Mouse (Mus musculus) thymus, postnatal 4 days (tissue): ENCODE results near the gene Loxl4.

ENCODE experiments used
- DNase-seq: peaks from one replicate; pipeline ENCODE4 v3.0.0; 2021

The Loxl4 gene

DNA sequence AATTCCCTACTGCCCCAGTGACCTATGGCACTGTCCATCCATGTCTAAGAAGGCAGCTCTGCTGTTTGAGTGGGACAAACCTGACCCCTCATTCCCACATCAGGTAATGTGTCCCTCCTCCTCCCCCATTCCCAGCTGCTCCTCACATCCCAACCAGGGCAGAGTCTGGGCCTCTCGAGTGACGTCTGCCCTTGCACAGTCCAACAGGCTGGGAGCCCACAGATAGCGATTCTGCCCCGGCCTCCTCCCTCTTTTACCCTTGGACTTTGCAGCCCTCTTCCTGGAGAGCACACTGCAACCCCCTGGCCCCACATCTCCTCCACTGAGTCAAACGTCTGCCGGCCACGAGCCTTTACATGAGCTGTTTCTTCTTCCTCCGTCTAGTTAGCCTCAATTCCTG lies 10.0 kb downstream of the Loxl4 start:
- no peak for DNase-seq

DNA sequence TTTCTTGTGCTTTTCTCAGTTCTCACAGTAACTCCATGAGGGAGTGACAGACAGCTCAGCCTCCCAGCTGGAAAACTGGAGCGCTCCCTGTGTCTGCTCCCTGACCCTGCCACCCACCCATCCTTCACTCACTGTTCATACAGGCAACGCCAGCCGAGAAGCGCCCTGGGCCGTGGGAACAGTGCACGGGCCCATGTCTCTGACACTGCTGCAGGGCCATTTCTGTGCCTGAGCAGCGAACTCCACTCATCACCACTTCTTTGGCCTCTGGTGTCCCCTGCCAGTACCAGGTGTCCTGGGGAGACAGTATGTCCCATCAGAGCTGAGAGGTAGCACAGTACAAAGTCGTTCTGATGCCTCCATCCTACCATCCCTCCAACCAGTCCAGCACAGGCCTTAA lies 10.6 kb downstream of the Loxl4 start:
- no peak for DNase-seq

DNA sequence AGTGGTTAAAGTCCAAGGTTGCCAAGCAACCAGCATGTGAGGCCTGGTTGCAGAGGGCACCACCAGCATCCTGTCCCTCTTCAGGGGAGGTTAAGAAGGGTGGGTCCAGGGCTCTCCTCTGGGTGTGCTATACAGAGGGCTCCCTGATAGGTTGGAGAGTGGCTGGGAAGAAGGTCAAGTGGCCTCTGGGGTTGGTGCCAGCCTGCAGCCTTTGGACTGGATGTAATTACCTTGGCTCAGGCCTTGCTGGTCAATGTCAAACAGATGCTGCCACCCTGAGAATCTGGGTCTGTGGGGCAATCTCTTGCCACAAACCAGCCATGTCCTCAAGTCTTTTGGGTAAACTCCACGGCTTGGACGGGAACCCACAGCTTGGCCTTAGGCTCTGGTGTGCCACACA lies 11.2 kb downstream of the Loxl4 start:
- no peak for DNase-seq

DNA sequence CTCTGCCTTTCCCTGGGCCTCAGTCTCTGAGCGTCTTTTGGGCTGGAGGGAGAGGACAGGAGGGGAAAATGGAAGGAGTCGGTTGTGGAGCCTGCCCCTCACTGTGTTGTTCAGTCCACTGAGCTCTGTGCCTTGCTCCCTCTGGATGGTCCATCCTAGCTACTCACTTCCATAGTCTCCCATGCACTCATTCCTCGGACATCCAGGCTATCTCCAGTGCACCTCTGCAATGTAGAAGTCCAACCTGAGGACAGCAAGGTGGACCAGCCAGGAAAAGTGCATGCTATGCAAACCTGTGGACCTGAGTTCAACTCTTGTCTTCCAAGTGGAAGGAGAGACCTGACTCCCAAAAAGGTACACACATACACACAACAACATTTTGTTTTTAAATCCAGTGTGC lies 12.0 kb downstream of the Loxl4 start:
- DNase-seq, result no peak

DNA sequence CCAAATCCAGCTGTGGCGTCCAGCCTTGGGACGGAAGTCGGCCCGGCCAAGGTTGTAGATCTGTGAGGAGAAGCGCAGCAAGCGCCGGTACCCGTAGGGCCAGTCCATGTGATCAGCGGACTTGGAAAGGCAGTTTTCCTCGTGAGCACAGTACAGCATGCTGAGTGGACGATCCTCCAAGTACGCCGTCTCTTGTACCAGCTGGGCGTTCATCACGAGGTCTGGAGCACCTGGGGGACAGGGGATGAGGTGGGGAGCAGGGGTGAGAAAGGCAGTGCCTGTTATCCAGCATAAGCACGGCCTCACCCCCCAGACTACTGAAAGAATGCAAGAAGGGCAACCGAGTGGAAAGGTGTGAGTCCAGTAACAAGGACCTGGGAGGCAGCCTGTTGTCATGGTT lies 12.7 kb downstream of the Loxl4 start:
- no peak for DNase-seq

DNA sequence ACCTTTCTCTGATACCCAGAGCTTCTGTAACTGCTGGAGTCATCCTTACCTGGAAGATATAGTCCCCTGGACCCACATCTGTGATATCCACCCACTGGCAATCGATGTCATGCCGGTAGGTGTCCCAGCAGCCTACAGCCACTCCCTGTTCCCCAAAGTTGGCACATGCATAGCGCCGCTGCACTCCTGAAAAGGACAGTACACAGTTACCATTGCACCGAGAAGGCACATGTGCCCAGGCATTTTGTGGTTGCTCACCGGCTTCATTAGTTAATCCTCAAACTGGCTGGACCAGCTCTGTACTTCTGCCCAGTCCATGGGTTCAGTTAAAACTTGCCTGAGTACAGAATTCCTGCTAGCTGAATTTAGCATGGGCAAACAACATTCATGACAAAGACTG lies 14.7 kb downstream of the Loxl4 start:
- no peak for DNase-seq

DNA sequence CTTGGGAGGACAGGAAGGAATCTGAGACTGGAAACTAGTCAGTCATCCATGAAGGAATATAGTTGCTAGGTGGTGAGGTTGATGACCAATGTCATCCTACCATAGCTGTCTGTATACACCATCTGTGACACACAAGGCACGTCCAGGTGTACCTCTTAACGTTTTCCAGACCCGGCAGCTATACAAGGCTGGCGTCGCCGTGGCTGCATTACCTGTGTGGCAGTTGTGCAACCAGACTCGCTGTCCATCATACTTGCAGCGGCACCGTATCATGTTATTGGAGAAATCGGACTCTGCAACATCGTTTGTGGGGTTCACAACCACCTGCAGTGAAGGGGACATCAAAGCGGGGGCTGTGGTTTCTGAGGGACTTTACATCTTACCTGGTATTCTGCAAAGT lies 15.3 kb downstream of the Loxl4 start:
- no peak for DNase-seq

DNA sequence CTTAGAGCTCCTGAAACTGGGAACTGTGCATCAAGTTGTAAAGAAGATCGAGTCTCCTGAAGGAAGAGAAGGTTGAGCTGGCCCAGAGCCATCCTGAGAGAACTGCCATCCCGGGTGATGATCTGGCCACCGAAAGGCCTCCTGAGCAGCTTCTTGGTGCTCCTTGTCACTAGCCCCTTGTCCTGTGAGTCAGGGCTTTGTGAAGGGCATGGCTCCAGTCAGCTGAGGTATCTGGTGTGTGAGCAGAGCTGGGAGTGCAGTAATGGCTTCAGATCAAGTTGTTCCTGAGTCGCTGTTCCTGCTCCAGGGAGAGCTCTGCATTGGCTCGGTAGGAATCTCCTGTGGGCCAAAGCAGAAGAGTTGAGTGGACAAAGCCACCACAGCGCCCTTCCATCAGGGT lies 17.5 kb downstream of the Loxl4 start:
- DNase-seq, result no peak

DNA sequence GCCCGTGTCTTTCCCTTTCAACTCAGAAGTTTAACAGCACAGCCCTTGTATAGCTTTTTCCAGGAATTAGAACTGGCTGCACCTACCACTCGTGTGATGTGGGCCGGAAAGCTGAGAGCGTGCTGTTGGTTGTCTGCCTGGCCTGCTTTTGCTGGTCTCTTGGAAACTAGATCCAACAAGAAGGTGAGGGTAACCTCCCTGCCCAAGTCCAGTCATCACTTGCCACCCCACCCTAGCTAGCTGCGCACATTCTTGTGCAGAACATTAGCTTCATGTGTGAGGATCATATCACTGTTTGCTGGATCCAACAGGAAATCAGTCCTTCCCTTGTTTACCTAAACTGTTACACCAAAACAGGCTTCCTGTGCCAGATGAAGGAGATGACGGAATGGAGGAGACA lies 19.2 kb downstream of the Loxl4 start:
- DNase-seq, result no peak

DNA sequence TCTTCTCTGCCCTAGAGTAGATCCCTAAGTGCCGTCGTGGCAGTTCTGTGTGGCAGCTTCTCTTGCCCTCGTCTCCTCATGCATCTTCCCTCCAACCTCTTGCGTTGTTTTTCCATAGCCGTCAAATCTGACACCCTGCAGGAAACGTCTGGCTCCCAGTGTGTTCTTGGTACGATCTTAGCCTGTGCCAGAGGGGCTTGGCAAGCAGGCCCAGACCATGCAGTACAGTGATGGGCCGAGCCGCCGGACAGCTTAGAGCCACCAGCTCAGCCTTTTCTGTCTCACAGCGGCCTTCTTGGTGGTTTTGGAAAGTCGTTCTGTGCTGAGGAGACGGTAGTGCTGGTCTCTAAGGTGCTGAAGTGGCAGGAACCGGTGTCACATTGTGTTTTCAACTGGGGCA lies 21.1 kb downstream of the Loxl4 start:
- DNase-seq, result no peak

DNA sequence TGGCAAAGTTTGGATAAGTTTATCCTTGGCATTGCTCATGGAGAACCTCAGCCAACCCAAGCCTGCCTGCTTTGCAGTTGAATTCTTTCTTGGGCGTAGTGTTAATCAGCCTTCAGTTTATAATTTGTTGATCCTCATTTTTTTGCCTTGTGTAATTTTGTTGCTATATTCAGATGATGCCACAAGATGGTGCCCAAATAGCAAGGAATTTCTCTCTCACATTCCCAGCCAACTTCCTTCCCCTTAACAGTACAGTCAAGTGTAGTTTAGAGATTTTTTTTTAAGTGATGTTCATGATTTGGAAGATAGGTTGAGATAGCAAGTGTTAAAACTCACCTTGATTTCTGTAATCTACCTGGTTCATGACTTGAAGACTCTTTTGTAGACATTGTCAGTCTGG lies 23.4 kb downstream of the Loxl4 start:
- DNase-seq, result no peak

DNA sequence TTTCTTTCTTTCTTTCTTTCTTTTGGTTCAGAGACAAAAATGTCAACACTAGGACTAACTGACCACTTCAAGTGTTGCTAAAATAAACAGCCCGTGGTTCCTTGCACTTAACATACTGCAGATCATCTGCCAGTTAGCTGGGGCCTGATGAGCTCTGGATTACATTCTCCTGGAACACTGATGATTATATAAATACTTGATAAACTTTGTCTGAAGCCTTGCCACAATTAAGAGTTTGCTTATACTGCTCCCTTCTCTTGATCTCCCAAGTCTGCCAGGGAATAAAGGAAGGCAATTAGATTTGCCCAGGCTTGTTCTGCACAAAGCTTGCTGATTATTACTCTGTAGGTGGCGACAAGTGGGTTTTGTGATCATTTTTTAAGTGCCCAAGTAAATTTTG lies 24.9 kb downstream of the Loxl4 start:
- no peak for DNase-seq

DNA sequence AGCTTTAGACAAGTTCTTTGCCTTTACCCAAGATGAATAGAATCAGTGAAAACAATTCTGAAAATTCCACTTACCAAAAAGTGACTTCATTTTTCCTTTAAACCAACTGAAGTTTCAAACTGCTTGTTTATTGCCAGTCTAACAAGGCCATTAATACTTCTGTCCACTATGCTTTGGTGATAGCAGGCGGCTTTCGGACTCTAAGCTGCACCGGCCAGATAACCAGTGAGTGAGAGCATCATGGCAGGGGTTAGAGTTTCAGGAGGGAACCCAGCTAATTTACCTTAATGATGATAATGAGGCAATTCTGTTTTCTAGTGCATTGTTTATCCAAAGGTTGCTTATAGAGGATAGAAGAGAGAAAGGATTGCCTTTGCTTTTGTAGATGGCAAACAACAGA lies 28.4 kb downstream of the Loxl4 start:
- no peak for DNase-seq

DNA sequence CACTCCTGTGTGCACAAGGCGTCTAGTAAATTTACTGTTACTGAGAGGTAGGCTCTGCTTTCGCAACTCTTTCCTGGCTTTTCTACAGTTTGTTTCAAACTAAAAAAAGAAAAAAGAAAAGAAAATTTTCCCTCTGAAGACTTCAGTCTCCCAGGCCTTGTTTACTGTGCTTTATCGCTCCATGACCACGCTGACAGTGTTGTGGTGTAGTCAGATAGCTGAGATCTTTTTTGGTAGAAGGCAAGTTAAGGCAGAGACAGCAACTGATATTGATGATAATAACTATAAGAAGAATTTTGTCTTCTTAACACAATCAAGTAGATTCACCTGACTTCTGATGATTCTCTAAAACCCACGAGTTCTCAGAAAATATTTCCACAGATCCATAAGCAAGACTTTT lies 28.9 kb downstream of the Loxl4 start:
- DNase-seq, result no peak

DNA sequence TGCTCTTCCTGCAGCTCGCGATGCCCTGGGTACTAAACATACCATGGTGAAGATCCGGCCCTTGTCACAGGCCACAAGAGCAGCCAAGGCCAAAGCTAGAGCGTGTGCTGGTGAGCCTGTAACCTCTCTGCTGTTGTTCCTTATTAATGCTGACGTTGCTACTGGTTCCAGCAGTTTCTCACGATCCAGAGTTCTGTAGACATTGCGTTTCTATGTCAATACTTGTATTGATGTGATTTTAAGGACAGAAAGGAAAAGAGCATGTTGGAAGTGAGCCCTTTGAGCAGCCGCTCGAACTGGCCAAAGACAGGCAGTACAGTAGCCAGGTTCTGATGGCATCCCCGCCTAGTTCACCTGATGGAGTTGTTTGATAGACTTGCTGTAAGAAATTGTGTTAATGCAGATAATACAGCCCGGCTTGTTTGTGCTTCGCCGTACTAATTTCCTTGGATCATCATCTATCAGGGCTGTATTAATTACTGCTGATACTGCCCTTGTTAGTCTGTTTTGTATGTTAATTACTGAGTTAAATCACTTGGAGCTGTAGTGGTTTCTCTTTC lies 29.7 kb downstream of the Loxl4 start:
- DNase-seq, result no peak

DNA sequence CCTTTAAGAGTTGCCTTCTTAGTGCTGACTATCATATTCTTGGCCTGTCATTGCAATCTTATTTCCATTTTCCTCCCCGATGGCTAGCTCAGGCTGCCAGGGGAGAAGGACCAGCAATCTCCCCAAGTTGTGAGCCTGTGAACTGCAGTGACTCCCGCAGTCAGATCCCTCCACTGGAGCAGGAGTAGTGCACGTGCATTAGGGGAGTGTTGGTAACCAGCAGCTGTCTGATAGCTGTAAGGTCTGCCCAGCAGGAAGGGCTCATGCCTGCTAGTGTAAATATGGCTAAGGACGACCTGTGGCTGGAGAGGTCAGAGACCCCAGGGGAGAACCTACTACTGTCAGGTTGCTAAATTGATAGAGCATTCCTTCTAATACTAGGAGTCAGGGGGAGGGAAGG lies 31.9 kb downstream of the Loxl4 start:
- DNase-seq, result no peak

DNA sequence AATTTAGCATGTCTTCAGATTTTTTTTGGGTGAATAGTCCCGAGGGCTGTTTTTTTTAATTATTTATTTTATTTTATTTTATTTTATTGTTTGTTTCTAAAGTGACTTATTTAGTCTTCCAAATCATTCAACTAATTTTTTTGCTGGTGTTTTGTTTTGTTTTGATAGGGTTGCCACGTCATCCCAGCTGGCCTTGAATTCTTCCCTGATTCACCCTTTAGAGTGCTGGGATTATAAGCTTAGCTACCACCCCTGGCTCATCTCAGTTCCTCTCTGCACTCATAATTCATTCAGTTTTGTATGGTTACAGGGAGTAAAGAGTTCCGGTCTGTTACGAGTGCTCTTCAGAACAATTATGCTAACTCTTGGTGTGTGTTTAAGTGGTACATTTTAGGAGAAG lies 34.0 kb downstream of the Loxl4 start:
- DNase-seq, result no peak

DNA sequence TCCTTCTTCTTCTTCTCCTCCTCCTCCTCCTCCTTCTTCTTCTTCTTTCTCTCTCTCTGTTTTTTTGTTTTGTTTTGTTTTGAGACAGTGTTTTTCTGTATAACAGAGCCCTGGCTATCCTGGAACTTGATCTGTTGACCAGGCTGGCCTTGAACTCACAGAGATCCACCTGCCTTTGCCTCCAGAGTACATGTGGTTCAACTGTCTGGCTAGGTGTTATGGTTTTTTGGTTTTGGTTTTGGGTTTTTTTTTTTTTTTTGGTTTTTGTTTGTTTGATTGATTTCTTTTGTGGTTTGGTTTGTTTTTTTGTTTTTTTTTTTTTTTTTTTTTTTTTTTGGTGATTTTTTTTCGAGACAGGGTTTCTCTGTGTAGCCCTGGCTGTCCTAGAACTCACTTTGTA lies 35.8 kb downstream of the Loxl4 start:
- no peak for DNase-seq

DNA sequence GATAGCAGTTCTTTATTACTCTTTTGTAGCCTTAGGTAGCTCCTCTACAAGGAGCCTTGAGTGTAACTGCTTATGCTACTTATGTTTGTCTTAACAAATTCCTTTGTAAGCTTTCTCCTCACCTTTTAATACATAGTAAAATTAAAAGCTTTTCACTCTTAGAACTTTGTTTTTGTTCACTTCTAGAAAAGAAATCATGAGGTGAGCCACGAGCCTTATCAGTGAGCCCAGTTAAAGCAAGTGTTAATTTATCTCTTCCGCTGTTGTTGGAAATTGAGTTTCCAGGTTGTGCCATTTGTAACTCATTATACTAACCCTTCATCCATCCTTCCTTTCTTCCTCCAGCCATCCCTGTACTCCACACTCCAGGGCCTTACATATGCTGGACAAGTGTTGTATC lies 37.3 kb downstream of the Loxl4 start:
- no peak for DNase-seq

DNA sequence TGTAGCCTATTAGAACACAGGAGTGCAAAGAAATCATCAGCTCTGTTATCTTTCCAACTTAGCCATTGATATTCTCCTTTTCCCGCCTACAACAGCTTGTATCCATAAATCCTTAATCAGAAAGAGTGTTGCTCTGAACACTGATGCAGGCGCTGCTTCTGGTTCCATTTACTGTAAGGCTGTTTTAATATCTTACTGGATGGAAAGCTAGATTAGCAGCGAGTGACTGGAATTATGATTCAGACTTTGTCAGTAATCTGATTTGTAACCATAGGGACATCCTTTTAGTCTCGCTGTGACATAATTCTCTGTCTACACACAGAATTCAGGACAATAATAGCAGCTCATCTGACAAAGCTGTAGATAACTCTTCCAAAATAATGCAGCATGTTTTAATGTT lies 41.3 kb downstream of the Loxl4 start:
- no peak for DNase-seq

DNA sequence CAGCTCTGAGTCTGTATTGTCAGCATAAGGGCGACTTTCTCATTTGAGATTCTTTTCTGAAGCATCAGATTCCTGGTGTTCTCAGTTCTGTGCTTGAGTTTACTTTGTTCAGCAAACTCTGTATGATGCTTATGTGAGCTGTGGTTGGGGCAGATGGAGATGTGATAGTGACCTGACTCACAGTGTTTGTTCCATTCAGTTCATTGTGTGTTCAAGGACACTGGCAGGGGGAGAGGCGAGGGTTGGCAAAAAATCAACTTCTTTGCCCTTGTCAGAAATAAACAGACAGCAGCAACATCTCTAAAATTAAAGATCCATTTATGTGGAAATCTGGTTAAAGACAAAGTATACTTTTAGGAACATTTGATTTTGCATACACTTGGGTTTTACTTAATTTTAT lies 43.5 kb downstream of the Loxl4 start:
- DNase-seq, result no peak

DNA sequence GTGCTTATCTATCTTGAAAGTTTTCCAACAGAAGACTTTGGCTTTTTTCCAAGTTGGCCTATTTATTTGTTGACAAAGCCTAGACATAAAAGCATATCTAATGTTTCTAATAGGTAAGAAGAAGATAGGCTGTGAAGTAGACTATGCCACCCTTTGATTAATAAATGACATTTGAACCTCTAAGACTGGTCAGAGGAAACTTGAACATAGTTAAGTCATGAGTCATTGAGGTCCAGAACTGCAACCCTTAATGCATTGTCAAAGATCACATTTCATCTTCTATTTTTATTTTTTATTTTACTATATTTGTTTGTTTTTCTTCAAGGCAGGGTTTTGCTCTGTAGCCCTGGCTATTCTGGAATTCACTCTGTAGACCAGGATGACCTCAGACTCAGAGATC lies 45.6 kb downstream of the Loxl4 start:
- DNase-seq, result no peak

DNA sequence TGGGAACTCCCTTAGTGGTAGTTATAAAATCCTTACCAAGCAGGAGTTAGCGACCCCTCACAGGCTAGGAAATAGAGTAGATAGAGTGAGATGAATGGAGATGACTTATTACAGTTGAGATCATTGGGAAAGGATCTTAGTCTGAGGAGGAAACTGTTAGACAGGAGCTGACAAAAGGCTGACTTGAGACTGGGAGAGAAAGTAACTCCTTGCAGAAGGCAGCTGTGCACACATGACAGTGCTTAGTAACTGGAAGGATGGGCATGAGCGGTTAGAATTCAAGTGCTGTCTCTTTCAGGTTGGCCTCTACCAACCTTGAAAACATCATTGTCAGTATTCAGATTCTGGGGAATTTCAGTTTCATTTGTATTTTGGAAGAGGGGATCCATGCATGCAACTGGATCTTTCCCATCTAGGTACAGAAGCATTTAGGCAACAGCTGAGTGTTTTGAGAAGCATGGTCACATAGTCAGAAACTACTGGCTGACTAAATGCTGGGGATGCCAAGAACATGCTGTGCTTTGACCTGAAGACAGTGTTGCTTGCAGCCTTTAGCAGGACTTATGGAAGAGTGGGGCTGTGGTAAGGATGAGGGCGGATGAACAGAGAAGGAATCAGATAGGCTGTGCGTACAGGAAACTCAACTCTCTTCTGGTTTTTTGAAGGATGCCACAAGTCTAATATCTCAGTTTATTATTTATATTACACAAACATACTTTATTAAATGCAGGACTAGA lies 46.2 kb downstream of the Loxl4 start:
- DNase-seq, result no peak

DNA sequence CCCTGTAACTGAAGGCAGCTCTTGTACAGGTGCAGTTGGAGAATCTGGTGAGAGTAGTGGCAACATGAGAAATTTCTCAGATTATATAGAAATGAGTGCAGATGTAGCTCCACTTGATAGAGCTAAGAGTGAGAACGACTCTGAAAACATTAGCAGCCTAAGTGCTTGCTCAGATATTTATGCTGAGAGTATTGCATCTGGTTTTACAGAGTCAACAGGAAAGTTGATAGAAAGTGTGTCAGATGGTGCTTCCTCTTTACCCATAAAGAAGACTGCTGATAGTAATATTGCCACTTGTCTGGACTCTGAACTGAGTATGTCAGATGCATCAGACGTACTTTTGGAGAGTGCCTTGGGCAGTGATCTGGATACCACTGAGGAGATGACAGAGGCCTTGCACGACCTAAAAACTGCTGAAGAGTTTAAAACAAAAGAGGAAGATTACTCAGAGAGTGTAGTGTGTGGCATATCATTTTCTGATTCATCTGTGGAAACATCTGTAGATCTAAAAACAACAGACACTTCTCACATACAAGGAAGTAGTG lies 48.8 kb downstream of the Loxl4 start:
- DNase-seq, result no peak

DNA sequence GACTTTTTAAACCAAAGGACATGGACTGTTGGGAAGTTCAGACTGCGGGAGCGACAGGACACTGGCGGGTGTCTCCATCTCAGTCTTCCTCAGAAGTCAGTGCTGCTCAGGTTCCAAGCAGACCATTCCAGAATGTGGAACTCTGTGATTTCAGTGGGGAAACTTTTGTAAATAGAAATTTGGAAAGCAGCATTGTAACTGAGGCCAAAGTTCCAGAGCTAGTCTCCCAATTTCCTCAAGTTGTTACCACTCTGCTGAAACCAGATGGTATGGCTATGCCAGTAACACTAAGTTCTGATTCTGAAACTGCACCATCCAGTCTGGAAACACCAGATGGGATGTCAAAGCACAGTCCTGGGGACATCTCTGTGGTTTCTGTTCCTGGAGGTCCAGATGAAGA lies 49.6 kb downstream of the Loxl4 start:
- DNase-seq, result no peak
